Mouse (Mus musculus) thymus, adult 2 months (tissue): ENCODE data around the gene Dop1b. TPM values are rescaled to one million over a fixed set of nuclear protein-coding genes. Genes with fewer than 3 reads are reported as not detected.
"Not testable (repeated sequence)": the region's sequence is repeated elsewhere in the genome, so short reads cannot be mapped to it uniquely, and the experiment has no call there.

ENCODE experiments used
- DNase-seq: peaks from one replicate; pipeline ENCODE4 v3.0.0; 2021
- H3K27ac ChIP-seq: fragments of 200-500 bp; 2 replicates; pipeline ENCODE4 v1.5.1; 2012; ENCODE audit warnings: low read length, control low read depth; ENCODE audit not compliant: control insufficient read depth, insufficient read depth
- H3K27me3 ChIP-seq: fragments of 200-500 bp; 2 replicates; pipeline ENCODE4 v1.6.1; 2012; ENCODE audit warnings: mild to moderate bottlenecking, low read length, moderate library complexity, mixed read lengths; ENCODE audit not compliant: control insufficient read depth, insufficient read depth
- H3K36me3 ChIP-seq: fragments of 200-500 bp; 2 replicates; pipeline ENCODE4 v1.6.1; 2012; ENCODE audit warnings: mild to moderate bottlenecking, low read length, moderate library complexity; ENCODE audit not compliant: control insufficient read depth, insufficient read depth
- H3K4me1 ChIP-seq: fragments of 200-500 bp; replicated peaks from 2 replicates; pipeline ENCODE4 v1.6.1; 2012; ENCODE audit warnings: low read length; ENCODE audit not compliant: control insufficient read depth, insufficient read depth
- H3K4me3 ChIP-seq: fragments of 200-500 bp; 2 replicates; pipeline ENCODE4 v1.5.1; 2012; ENCODE audit warnings: mild to moderate bottlenecking, low read length, control low read depth, moderate library complexity; ENCODE audit not compliant: control insufficient read depth, insufficient read depth
- CTCF ChIP-seq: fragments of 200-500 bp; IDR thresholded peaks from 2 replicates; pipeline ENCODE4 v1.5.1; 2012; ENCODE audit warnings: mild to moderate bottlenecking, control low read depth, low read length, moderate library complexity, borderline replicate concordance; ENCODE audit not compliant: control insufficient read depth, poor library complexity, insufficient read depth; ENCODE audit errors: extremely low read depth
- POLR2A ChIP-seq: fragments of 200-500 bp; IDR thresholded peaks from 2 replicates; pipeline ENCODE4 v1.6.1; 2012; ENCODE audit warnings: mild to moderate bottlenecking, low read length, control low read depth, moderate library complexity; ENCODE audit not compliant: control insufficient read depth, poor library complexity, insufficient read depth; ENCODE audit errors: extremely low read depth
- WGBS: fragments of 180-500 bp; shearing (Covaris S2); methylation state at CpG from one replicate; pipeline ENCODE4 v1.1.7; 2018; 5-methylcytosine and 5-hydroxymethylcytosine counted together
- polyA plus RNA-seq: library from polyadenylated mRNA; depleted of rRNA; stranded (reverse); fragments of >200 nt; gene quantifications from 2 replicates; pipeline ENCODE4 v1.2.3, GENCODE M21; 2012

The Dop1b gene
- polyA plus RNA-seq, 1 experiment, result 60.6 TPM

GRCm38 (mm10) chr16:93679165-93679564, 32.5 kb upstream of the Dop1b start:
- Histone ChIP-seq H3K36me3 (no peaks in the 10 kb centered on the region), H3K4me1 (peaks cover 16% of the 10 kb centered on the region), H3K27me3 (peaks cover 18% of the 10 kb centered on the region), H3K27ac (no peak overlapping the region), H3K4me3 (no peak overlapping the region)
- DNase-seq, result no peak
- TF ChIP-seq CTCF (no peak), POLR2A (no peak)
- WGBS, result 75% methylated on average over 9 of the region's 9 CpGs

- Histone ChIP-seq H3K36me3 (no peaks in the 10 kb centered on the region), H3K4me3 (no peak overlapping the region), H3K27ac (no peak overlapping the region), H3K4me1 (peaks cover 16% of the 10 kb centered on the region), H3K27me3 (peaks cover 25% of the 10 kb centered on the region)
- 33% methylated on average over 13 of the region's 13 CpGs for WGBS
- TF ChIP-seq CTCF, result no peak
- TF ChIP-seq POLR2A, result no peak
- no peak for DNase-seq
Observed at GRCm38 (mm10) chr16:93682156-93682688, 29.5 kb upstream of the Dop1b start.

- 2% methylated on average over 63 of the region's 63 CpGs for WGBS
- H3K27me3 ChIP-seq, result peaks cover 25% of the 10 kb centered on the region
- peak within 1 kb of the TSS; percentile 37 for H3K4me3 ChIP-seq
- peak; percentile 86 for DNase-seq
- H3K36me3 ChIP-seq, result no peaks in the 10 kb centered on the region
- peaks cover 16% of the 10 kb centered on the region for H3K4me1 ChIP-seq
- TF ChIP-seq CTCF (peak; percentile 74; the same call in 1 of the 2 replicates), POLR2A (no peak)
- H3K27ac ChIP-seq, result no peak within 1 kb of the TSS
Observed at GRCm38 (mm10) chr16:93682689-93683507, 28.8 kb upstream of the Dop1b start, which contains the start of gene Cbr3. Gene Cbr3 (plus strand): TSS chr16:93683215.

- TF ChIP-seq CTCF, result no peak
- no peak for TF ChIP-seq POLR2A
- H3K36me3 ChIP-seq, result no peaks in the 10 kb centered on the region
- peak; percentile 6 for DNase-seq
- no peak overlapping the region for H3K27ac ChIP-seq
- WGBS, result 2% methylated on average over 53 of the region's 53 CpGs
- peaks cover 16% of the 10 kb centered on the region for H3K4me1 ChIP-seq
- peaks cover 25% of the 10 kb centered on the region for H3K27me3 ChIP-seq
- peak overlapping the region; percentile 37 for H3K4me3 ChIP-seq
Observed at GRCm38 (mm10) chr16:93683508-93684236, 28.0 kb upstream of the Dop1b start.

- Histone ChIP-seq H3K4me3 (no peak overlapping the region), H3K27me3 (peaks cover 25% of the 10 kb centered on the region), H3K27ac (no peak overlapping the region), H3K36me3 (no peaks in the 10 kb centered on the region), H3K4me1 (peaks cover 16% of the 10 kb centered on the region)
- no peak for TF ChIP-seq CTCF
- no peak for TF ChIP-seq POLR2A
- DNase-seq, result no peak
- 47% methylated on average over 7 of the region's 7 CpGs for WGBS
Observed at GRCm38 (mm10) chr16:93684441-93684840, 27.3 kb upstream of the Dop1b start.

- WGBS, result 91% methylated on average over 3 of the region's 3 CpGs
- Histone ChIP-seq H3K4me1 (peaks cover 23% of the 10 kb centered on the region), H3K27me3 (peaks cover 25% of the 10 kb centered on the region)
Observed at GRCm38 (mm10) chr16:93685783-93686182, 25.9 kb upstream of the Dop1b start.

More at GRCm38 (mm10) chr16:93685783-93686182, 25.9 kb upstream of the Dop1b start:
- not testable (repeated sequence) for H3K36me3 ChIP-seq, DNase-seq, H3K4me3 ChIP-seq, H3K27ac ChIP-seq
